Mouse (Mus musculus) ovary, adult 10 weeks (tissue): ENCODE measurements around the gene Arl8a. TPM values are rescaled to one million over a fixed set of nuclear protein-coding genes. Genes with fewer than 3 reads are reported as not detected.

Experiments used
- polyA plus RNA-seq: library from polyadenylated mRNA; stranded (reverse); fragments of 350-450 nt; fragmentation: Illumina TruSeq; extraction: RNeasy Lipid Tissue Mini Kit (QIAGEN cat#74804); gene quantifications from one replicate; pipeline ENCODE4 v1.2.3, GENCODE M21; 2014

Gene Arl8a
- polyA plus RNA-seq: 18.4 TPM

DNA sequence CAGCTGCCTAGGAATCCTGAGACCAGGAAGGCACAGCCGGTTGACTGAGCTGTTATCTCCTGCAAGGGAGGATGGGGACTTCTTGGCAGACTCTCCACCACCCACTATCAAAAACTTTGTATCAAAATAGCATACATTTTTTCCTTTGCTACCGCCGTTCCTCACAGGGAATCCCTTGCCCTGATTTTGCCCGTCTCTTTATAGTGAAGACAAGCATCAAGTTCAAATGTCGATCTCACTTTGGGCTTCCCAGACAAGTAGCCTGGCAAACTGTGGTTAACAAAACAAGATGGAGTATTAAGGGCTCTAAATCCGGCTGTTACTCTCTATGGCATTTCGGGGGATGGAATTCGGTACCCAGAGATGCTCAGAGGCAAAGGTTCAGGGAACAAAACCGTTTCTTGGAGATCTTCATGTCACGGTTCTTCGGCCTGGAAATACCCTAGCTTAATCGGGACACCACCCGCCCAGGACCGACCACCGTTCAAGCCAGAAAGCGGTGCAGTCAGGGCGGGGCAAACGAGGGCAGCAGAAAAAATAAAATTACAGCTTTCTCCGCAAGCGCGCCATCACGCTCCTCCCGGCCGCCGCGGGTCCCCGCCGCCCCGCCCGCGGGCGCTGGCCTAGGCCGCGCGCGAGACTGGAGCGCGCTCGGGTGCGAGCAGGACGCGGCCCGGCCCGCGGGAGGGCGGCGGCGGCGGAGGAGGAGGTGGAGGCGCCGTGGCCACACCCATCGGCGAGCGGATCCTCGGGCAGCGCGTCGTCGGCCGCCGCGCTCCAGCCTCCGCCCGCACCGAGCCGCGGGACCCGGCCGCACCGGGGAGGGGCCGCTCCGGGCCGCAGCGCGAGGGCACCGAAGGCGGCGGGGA is at the start of gene Arl8a:
Gene Arl8a (plus strand): TSS at position 748 of the 869 bp plus-strand sequence.

DNA sequence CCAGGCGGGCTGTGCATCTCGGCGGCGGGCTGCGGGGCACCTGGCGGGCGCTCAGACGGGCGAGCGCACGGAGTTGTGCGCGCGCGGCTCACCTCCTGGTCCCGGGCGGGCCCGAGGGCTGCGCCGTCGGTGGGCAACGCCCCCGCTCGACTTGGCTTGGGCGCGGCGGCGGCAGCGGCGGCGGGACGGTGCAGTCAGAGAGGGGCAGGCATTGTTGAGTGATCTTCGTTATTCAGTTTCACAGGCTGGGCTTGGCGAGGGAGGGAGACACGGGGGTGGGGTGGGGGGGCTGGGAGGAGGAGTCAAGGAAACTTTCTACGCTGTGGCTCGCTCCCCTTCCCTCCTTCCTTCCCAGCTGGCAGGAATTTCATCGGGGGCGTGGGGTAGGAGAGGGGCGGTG is 41.5 kb upstream of the Arl8a start, which contains the start of gene Lgr6:
Gene Lgr6 (minus strand): TSS at position 153 of the 400 bp plus-strand sequence.

DNA sequence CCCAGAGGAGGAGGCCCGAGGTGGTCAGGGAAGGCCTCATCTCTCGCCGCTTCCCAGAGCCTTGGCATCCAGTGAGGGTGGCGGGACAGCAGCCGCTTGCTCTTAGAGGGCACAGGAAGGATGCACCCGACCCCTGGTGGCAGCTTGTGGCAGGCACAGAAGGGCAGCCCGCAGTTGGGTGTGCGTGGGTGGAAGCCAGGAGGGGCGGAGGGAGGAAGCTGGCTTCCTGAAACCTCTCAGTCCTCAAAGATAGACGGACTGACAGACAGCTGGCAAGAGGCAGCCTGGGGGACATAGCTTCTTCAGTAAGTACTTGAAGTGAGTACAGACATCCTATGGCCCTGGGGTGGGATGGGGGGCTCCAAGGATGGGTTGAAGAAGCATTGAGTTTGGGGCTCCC is 14.2 kb upstream of the Arl8a start, which contains the start of gene Ptpn7:
Gene Ptpn7 (plus strand): TSS at position 228 of the 400 bp plus-strand sequence.

DNA sequence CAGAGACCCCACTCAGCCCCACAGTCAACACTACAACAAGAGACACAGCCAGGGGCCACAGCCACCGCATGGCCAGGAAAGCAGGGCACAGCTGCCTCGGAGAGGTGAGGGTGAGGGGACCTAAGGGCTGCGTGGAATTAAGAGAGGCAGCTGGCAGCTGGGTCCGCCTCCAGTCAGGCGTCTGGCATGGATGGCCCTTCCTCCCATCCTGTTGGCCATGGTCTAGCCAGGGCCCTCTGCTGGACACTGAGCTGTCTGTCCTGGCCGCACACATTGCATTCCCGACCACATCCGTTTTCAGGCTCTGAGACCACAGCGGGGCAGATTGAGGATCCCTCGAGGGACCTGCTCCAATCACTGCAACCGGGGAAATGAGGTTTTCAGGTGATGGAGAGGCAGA is 20.8 kb downstream of the Arl8a start, which contains the start of gene Gpr37l1:
Gene Gpr37l1 (minus strand): TSS at position 247 of the 400 bp plus-strand sequence.

Other genes with a start within 250 kb of the Arl8a start
- 44.0 TPM for gene Ppp1r12b, start 190.9 kb upstream of the Arl8a start, polyA plus RNA-seq
- 21.1 TPM for gene Ube2t, start 184.3 kb upstream of the Arl8a start, polyA plus RNA-seq
- 25.0 TPM for gene Lgr6, start 41.5 kb upstream of the Arl8a start, polyA plus RNA-seq
- gene Ptpn7, start 14.1 kb upstream of the Arl8a start, polyA plus RNA-seq: 0.14 TPM
- gene Gpr37l1, start 20.9 kb downstream of the Arl8a start, polyA plus RNA-seq: not detected
- gene Elf3, start 111.7 kb downstream of the Arl8a start, polyA plus RNA-seq: 0.71 TPM
- gene Rnpep, start 137.3 kb downstream of the Arl8a start, polyA plus RNA-seq: 14.5 TPM
- 20.6 TPM for gene Timm17a, start 167.0 kb downstream of the Arl8a start, polyA plus RNA-seq
- gene Lmod1, start 178.0 kb downstream of the Arl8a start, polyA plus RNA-seq: 7.6 TPM
- gene Shisa4, start 228.4 kb downstream of the Arl8a start, polyA plus RNA-seq: 0.46 TPM